Mouse (Mus musculus) megakaryocyte, embryonic 14.5 days (primary cell): ENCODE measurements around the gene Mrpl18.

Experiments used
- FLI1 ChIP-seq: IDR thresholded peaks from 2 replicates; pipeline ENCODE4 v1.6.1; 2012; ENCODE audit warnings: low read length, inconsistent platforms, mixed read lengths
- GATA1 ChIP-seq: IDR thresholded peaks from 3 replicates; pipeline ENCODE4 v1.6.1; 2012; ENCODE audit warnings: mixed read lengths, low read length, inconsistent platforms, borderline replicate concordance

DNA sequence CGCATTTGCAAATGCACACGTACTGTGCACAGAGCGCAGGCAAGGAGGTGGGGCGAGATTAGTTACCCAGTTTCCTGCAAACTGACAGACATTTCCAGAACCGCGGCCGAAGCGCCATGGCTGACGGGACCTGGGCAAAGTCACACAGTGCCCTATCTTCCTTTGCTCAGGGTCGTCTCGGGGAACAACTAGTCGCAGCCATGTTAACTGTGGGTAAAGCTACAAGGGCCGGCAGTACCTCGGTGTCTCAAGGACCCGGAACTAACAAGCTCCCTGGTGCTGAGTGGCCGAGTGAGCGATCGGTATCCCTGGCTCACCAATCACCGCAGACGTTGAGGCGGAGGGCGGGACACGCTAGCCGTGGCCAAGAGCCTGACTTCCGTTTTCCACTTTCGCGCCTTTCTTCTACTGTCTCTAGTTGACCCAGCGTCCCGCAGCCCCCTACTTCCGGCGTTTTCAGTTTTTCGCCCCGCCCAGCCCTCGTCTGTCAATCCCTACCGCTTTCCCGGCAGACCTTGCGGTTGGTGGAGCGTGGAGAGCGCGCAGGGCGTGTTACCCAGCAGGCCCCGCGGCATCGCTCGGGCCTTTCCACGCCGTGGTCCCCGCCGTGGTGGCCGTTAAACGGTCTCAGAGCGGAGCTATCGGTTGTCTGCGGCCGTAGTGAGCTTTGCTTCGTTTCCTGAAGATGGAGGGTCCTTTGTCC is at the start of gene Mrpl18:
- TF ChIP-seq GATA1 (no peak), FLI1 (peak; percentile 90; the same call in 1 of the 2 replicates)
